ENCODE assay signal across 19 mouse cellular contexts in the genomic region with DNA sequence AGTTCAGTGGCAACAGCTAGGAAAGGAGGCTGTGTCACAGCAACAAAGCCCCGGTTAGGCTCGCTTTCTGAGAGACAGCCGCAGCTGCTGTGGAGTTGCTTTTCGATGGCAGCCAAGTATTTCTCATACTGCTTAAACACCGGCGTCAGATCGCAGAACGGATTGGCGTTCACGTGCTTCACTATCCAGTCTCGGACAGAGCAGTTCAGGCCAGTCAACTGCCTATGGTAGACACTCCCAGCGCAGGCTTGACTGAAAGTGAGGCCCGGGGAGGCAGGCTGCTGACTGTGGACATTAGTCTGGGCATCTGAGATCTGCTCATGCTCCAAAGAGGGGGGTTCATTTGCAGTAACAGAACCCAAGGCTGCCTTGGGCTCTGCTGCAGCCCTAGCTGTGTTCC. TPM values are rescaled to one million over a fixed set of nuclear protein-coding genes. Genes with fewer than 3 reads are reported as not detected.
DNase-seq lines count a peak whose midpoint lies in the region; ATAC-seq and TF ChIP-seq lines count a peak whose summit lies in the region.
"Had no signal": no experiment of that assay in that cellular context is flagged by ENCODE, and none has a peak within 500 bp of the region (broad histone marks: within the 10 kb centered on the region; RNA-seq: fewer than 3 reads in every experiment).

No protein-coding gene starts in this region.

- TF ChIP-seq CTCF in midbrain, postnatal 0 days (IDR thresholded peaks at IDR 0.05): no peak

- DNase-seq in embryonic facial prominence, embryonic 14.5 days (ENCODE audit: low spot score): peak; percentile 33
- DNase-seq in embryonic facial prominence, embryonic 10.5 days (ENCODE audit: low spot score): no peak
- DNase-seq in layer of hippocampus, adult 11-12 months (ENCODE audit: low spot score): peak; percentile 7
- no peak for DNase-seq in layer of hippocampus, adult 9-11 months
- DNase-seq in right cerebral cortex, postnatal 25 days: peak; percentile 8
- DNase-seq in right cerebral cortex, postnatal 36 days (ENCODE audit: low spot score in 2 of 2): no peak
- DNase-seq in midbrain, postnatal 0 days (ENCODE audit: low spot score): no peak
- DNase-seq: forebrain, postnatal 0 days; kidney, adult 18-20 months; thymus, adult 2 months had no signal

- no peak overlapping the region for H3K4me3 ChIP-seq in embryonic facial prominence, embryonic 14.5 days (ENCODE audit: low read depth, low read length)
- H3K4me3 ChIP-seq in embryonic facial prominence, embryonic 10.5 days: no peak overlapping the region
- no peak overlapping the region for H3K4me3 ChIP-seq in midbrain, postnatal 0 days (ENCODE audit: low read depth, low read length)
- H3K4me3 ChIP-seq: heart, embryonic 13.5 days; midbrain, embryonic 10.5 days; myocyte had no signal

- H3K27ac ChIP-seq in embryonic facial prominence, embryonic 14.5 days (replicated peaks; ENCODE audit: low read depth, low read length): no peak overlapping the region
- no peak overlapping the region for H3K27ac ChIP-seq in embryonic facial prominence, embryonic 10.5 days (replicated peaks)
- no peak overlapping the region for H3K27ac ChIP-seq in midbrain, postnatal 0 days (ENCODE audit: low read depth, low read length)
- H3K27ac ChIP-seq: heart, embryonic 13.5 days; hindbrain, embryonic 14.5 days; midbrain, embryonic 10.5 days had no signal

- WGBS in embryonic facial prominence, embryonic 14.5 days: 77% methylated on average over 13 of the region's 13 CpGs
- 91% methylated on average over 13 of the region's 13 CpGs for WGBS in embryonic facial prominence, embryonic 10.5 days
- WGBS in midbrain, postnatal 0 days: 90% methylated on average over 13 of the region's 13 CpGs

- H3K9me3 ChIP-seq in embryonic facial prominence, embryonic 14.5 days (ENCODE audit: control insufficient read depth, low read length): no peaks in the 10 kb centered on the region
- no peaks in the 10 kb centered on the region for H3K9me3 ChIP-seq in embryonic facial prominence, embryonic 10.5 days
- no peaks in the 10 kb centered on the region for H3K9me3 ChIP-seq in midbrain, postnatal 0 days (ENCODE audit: low read length)
- H3K9me3 ChIP-seq: heart, embryonic 13.5 days; midbrain, embryonic 10.5 days had no signal

- no peak for ATAC-seq in embryonic facial prominence, embryonic 14.5 days (ENCODE audit: low read depth)
- ATAC-seq in midbrain, postnatal 0 days (ENCODE audit: low FRiP score): no peak
- ATAC-seq: activated CD4-positive, CD25-positive, alpha-beta regulatory T cell, adult 4 months; forebrain, postnatal 0 days had no signal

- H3K27me3 ChIP-seq in embryonic facial prominence, embryonic 14.5 days (replicated peaks; ENCODE audit: control insufficient read depth, insufficient read depth, low read length): no peaks in the 10 kb centered on the region
- no peaks in the 10 kb centered on the region for H3K27me3 ChIP-seq in embryonic facial prominence, embryonic 10.5 days (replicated peaks; ENCODE audit: low read depth, poor library complexity, severe bottlenecking)
- H3K27me3 ChIP-seq in midbrain, postnatal 0 days (ENCODE audit: insufficient read depth, low read length): no peaks in the 10 kb centered on the region
- H3K27me3 ChIP-seq: heart, embryonic 13.5 days had no signal

- no peak overlapping the region for H3K9ac ChIP-seq in embryonic facial prominence, embryonic 14.5 days (ENCODE audit: low read depth, low read length)
- H3K9ac ChIP-seq in midbrain, postnatal 0 days (replicated peaks; ENCODE audit: low read length, poor library complexity, severe bottlenecking): no peak overlapping the region
- H3K9ac ChIP-seq: forebrain, postnatal 0 days; heart, embryonic 13.5 days; hindbrain, embryonic 14.5 days had no signal

- H3K4me1 ChIP-seq in embryonic facial prominence, embryonic 14.5 days (ENCODE audit: control insufficient read depth, insufficient read depth, low read length): no peaks in the 10 kb centered on the region
- H3K4me1 ChIP-seq in embryonic facial prominence, embryonic 10.5 days: no peaks in the 10 kb centered on the region
- no peaks in the 10 kb centered on the region for H3K4me1 ChIP-seq in midbrain, postnatal 0 days (ENCODE audit: insufficient read depth, low read length)
- H3K4me1 ChIP-seq: heart, embryonic 13.5 days; midbrain, embryonic 10.5 days had no signal

- no peak overlapping the region for H3K4me2 ChIP-seq in embryonic facial prominence, embryonic 14.5 days (ENCODE audit: low read depth, low read length)
- H3K4me2 ChIP-seq in midbrain, postnatal 0 days (ENCODE audit: low read depth, low read length, poor library complexity, severe bottlenecking): no peak overlapping the region
- H3K4me2 ChIP-seq: heart, embryonic 13.5 days; hindbrain, embryonic 14.5 days had no signal

- H3K36me3 ChIP-seq in embryonic facial prominence, embryonic 14.5 days (ENCODE audit: control insufficient read depth, insufficient read depth, low read length): no peaks in the 10 kb centered on the region
- H3K36me3 ChIP-seq in embryonic facial prominence, embryonic 10.5 days (replicated peaks): no peaks in the 10 kb centered on the region
- H3K36me3 ChIP-seq in midbrain, postnatal 0 days (ENCODE audit: insufficient read depth, low read length): no peaks in the 10 kb centered on the region
- H3K36me3 ChIP-seq: heart, embryonic 13.5 days; midbrain, embryonic 10.5 days had no signal

RNA-seq across cellular contexts. Expression of gene 1700123L14Rik, which starts 0.6 kb away (rescaled TPM):
- polyA plus RNA-seq in embryonic facial prominence, embryonic 14.5 days (2014; fragmentation: Nextera tagmentation; extraction: Ambion mirVana): not detected in 2 replicates
- polyA plus RNA-seq in embryonic facial prominence, embryonic 10.5 days (2016; fragmentation: Nextera tagmentation; extraction: Ambion mirVana): not detected in 2 replicates
- total RNA-seq in midbrain, postnatal 0 days (2014; rRNA removed): not detected in 2 replicates
- polyA plus RNA-seq in midbrain, postnatal 0 days (2015; fragmentation: Nextera tagmentation; extraction: Ambion mirVana): 0.20 TPM in 1 of 2 replicates, not detected in the other
- total RNA-seq: forebrain, postnatal 0 days had no signal
- polyA plus RNA-seq: activated CD4-positive, CD25-positive, alpha-beta regulatory T cell, adult 4 months; cortical plate, adult 2 months; heart, embryonic 13.5 days; large intestine, adult 2 months; limb, embryonic 11.5 days; liver, embryonic 16.5 days; midbrain, embryonic 10.5 days; myocyte had no signal

RNA-seq across cellular contexts. Expression of gene Fam19a1, which starts 52.4 kb away (rescaled TPM):
- 2.0 and 3.5 TPM in 2 replicates for polyA plus RNA-seq in embryonic facial prominence, embryonic 14.5 days (2014; fragmentation: Nextera tagmentation; extraction: Ambion mirVana)
- polyA plus RNA-seq in embryonic facial prominence, embryonic 10.5 days (2016; fragmentation: Nextera tagmentation; extraction: Ambion mirVana): 0.62 and 0.82 TPM in 2 replicates
- total RNA-seq in midbrain, postnatal 0 days (2014; rRNA removed): 15.7 and 22.2 TPM in 2 replicates
- 21.3 and 23.6 TPM in 2 replicates for polyA plus RNA-seq in midbrain, postnatal 0 days (2015; fragmentation: Nextera tagmentation; extraction: Ambion mirVana)
- polyA plus RNA-seq: activated CD4-positive, CD25-positive, alpha-beta regulatory T cell, adult 4 months had no signal

Comparison
In these comparisons a context has a peak if more than half of its experiments do, and no peak if none do; other contexts are left out.
1. DNase-seq: peak in embryonic facial prominence, embryonic 14.5 days (single experiment), layer of hippocampus, adult 11-12 months (single experiment) and right cerebral cortex, postnatal 25 days (single experiment); none in embryonic facial prominence, embryonic 10.5 days (single experiment), layer of hippocampus, adult 9-11 months (single experiment), right cerebral cortex, postnatal 36 days (0 of 2) and midbrain, postnatal 0 days (single experiment).